Mouse (Mus musculus) C2C12 (cell line): ENCODE measurements around the gene Arfgef2.

Experiments used
- CEBPB ChIP-seq: IDR thresholded peaks from one replicate; pipeline ENCODE4 v1.6.1; 2011; ENCODE audit warnings: low read depth, mild to moderate bottlenecking, control low read depth, moderate library complexity
- CTCF ChIP-seq: IDR thresholded peaks from one replicate; pipeline ENCODE4 v1.5.1; 2011; ENCODE audit not compliant: control insufficient read depth, insufficient read depth, insufficient read length
- FOSL1 ChIP-seq: IDR thresholded peaks from one replicate; pipeline ENCODE4 v1.8.0; 2011; ENCODE audit warnings: mild to moderate bottlenecking, low read length; ENCODE audit not compliant: poor library complexity, insufficient read depth, severe bottlenecking
- MAX ChIP-seq: IDR thresholded peaks from one replicate; pipeline ENCODE4 v1.6.1; 2011; ENCODE audit warnings: mild to moderate bottlenecking, control low read depth
- MYOD1 ChIP-seq: IDR thresholded peaks from one replicate; pipeline ENCODE4 v1.6.1; 2011; ENCODE audit warnings: low read depth; ENCODE audit not compliant: control insufficient read depth, insufficient read length
- MYOG ChIP-seq: IDR thresholded peaks from one replicate; pipeline ENCODE4 v1.6.1; 2011; ENCODE audit not compliant: control insufficient read depth, insufficient read length; ENCODE audit errors: extremely low read depth
- USF1 ChIP-seq: IDR thresholded peaks from one replicate; pipeline ENCODE4 v1.6.1; 2011; ENCODE audit warnings: low read depth, mild to moderate bottlenecking, control low read depth, moderate library complexity

- no peak for TF ChIP-seq MYOG
- TF ChIP-seq CTCF: peak; percentile 42
- TF ChIP-seq USF1: no peak
- TF ChIP-seq MAX: no peak
- no peak for TF ChIP-seq CEBPB
- no peak for TF ChIP-seq MYOD1
- TF ChIP-seq FOSL1: no peak
Measured at GRCm38 (mm10) chr2:166945456-166945855, 140.1 kb downstream of the Arfgef2 start.
